Mouse (Mus musculus) ES-E14 (cell line): ENCODE measurements around the gene Zfhx3. TPM values are rescaled to one million over a fixed set of nuclear protein-coding genes. Genes with fewer than 3 reads are reported as not detected.

Experiments
- DNase-seq: peaks from one replicate; pipeline ENCODE4 v3.0.0-alpha.2; 2013; ENCODE audit warnings: low read depth, low spot score
- H3K27ac ChIP-seq: 2 replicates; pipeline ENCODE4 v1.5.1; 2012; ENCODE audit warnings: low read depth, mild to moderate bottlenecking, low read length, moderate library complexity, mixed read lengths; ENCODE audit not compliant: poor library complexity, insufficient read depth, severe bottlenecking
- H3K36me3 ChIP-seq: 2 replicates; pipeline ENCODE4 v1.6.1; 2012; ENCODE audit warnings: mild to moderate bottlenecking, low read length, moderate library complexity, mixed read lengths; ENCODE audit not compliant: control insufficient read depth, poor library complexity, insufficient read depth, severe bottlenecking
- H3K4me1 ChIP-seq, 2 experiments: fragments of 150-350 bp in 1 of 2; sonication (generic) in 1 of 2; 2 replicates each; pipeline ENCODE4 v1.6.1; 2012; ENCODE audit warnings: low read length in 2 of 2, mild to moderate bottlenecking in 1 of 2, mixed read lengths in 1 of 2; ENCODE audit not compliant: control insufficient read depth in 2 of 2, insufficient read depth in 2 of 2, poor library complexity in 1 of 2
- H3K4me3 ChIP-seq, 2 experiments: fragments of 150-350 bp in 1 of 2; sonication (generic) in 1 of 2; 2 replicates each; pipeline ENCODE4 v1.5.1; 2012; ENCODE audit warnings: low read length in 2 of 2, low read depth in 1 of 2, mild to moderate bottlenecking in 1 of 2, mixed read lengths in 1 of 2; ENCODE audit not compliant: insufficient read depth in 1 of 2, poor library complexity in 1 of 2, severe bottlenecking in 1 of 2
- H3K9ac ChIP-seq: 2 replicates; pipeline ENCODE4 v1.6.1; 2012; ENCODE audit warnings: low read depth, mild to moderate bottlenecking, low read length, mixed read lengths; ENCODE audit not compliant: poor library complexity, insufficient read depth, severe bottlenecking
- H3K9me3 ChIP-seq: fragments of 150-350 bp; sonication (generic); 2 replicates; pipeline ENCODE4 v1.6.1; 2012; ENCODE audit warnings: low read depth, mild to moderate bottlenecking, low read length; ENCODE audit not compliant: control insufficient read depth, insufficient read depth
- CHD2 ChIP-seq: IDR thresholded peaks from 2 replicates; pipeline ENCODE4 v1.6.1; 2014; ENCODE audit warnings: mild to moderate bottlenecking, low read depth, low read length, inconsistent platforms
- HCFC1 ChIP-seq: IDR thresholded peaks from 2 replicates; pipeline ENCODE4 v1.6.1; 2012; ENCODE audit warnings: low read length, inconsistent platforms, borderline replicate concordance; ENCODE audit not compliant: insufficient read depth
- MAFK ChIP-seq: IDR thresholded peaks from 2 replicates; pipeline ENCODE4 v1.6.1; 2014; ENCODE audit warnings: mild to moderate bottlenecking, low read depth, low read length, inconsistent platforms; ENCODE audit not compliant: insufficient read depth
- ZC3H11A ChIP-seq: IDR thresholded peaks from 2 replicates; pipeline ENCODE4 v1.6.1; 2012; ENCODE audit warnings: low read depth, mild to moderate bottlenecking, inconsistent platforms, low read length, borderline replicate concordance
- ZNF384 ChIP-seq: IDR thresholded peaks from 2 replicates; pipeline ENCODE4 v1.6.1; 2012; ENCODE audit warnings: low read depth, low read length, inconsistent platforms
- in situ Hi-C, 2 experiments: fragments of 600-800 bp; cut with MboI; formaldehyde crosslinking; loops; one replicate each; pipeline ENCODE4 v1.15.1; 2025; ENCODE audit warnings: low sequenced_read_pairs in 2 of 2, inconsistent platforms in 1 of 2; ENCODE audit not compliant: unreplicated experiment in 2 of 2
- total RNA-seq: library from RNA; depleted of rRNA; stranded (reverse); fragments of 300-350 nt; gene quantifications from 2 replicates; pipeline ENCODE4 v1.2.3, GENCODE M21; 2012

The Zfhx3 gene
- total RNA-seq, 1 experiment = 8.8 TPM

DNA sequence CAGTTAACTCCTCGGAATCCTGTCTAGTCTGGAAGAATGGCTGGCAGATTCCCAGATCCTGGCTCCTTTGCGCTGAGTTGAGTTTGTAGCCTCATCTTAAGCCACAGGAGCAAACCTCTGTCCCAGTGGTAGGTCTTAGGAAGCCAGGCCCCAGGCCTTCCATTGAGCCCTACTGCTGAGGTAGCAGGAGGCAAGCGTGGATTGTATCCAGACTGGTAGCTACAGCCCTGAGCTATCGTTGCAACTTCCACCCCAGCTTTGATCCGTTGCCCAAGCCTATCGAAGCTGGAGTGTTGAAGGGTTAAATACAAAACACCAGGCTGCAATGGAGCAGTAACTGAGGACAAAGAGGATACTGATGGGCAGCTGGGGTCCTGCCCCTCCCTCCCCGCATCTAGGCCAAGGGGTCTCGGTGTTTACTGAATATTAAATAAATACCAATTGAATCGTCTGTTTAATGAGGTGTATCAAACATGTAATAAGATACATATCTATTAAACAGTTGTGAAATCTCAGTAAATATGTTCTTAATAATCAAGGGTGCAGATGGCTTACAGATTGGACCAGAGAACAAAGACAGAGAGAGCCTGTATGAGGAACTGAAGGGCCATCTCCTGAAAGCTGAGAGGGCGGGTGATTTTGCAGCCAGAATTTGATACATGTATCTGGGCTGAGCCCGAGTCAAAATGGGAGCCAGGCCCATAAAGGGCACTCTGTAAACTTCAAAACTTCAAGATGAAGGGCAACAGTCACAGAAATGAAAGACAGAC, 611.5 kb downstream of the Zfhx3 start:
- no peaks in the 10 kb centered on the region for H3K36me3 ChIP-seq
- H3K4me1 ChIP-seq = no peaks in the 10 kb centered on the region
- no peak overlapping the region for H3K27ac ChIP-seq
- no peak overlapping the region for H3K9ac ChIP-seq
- in situ Hi-C loops = no loop called here
- no peaks in the 10 kb centered on the region for H3K9me3 ChIP-seq
- no peak for TF ChIP-seq ZNF384
- no peak for TF ChIP-seq HCFC1
- TF ChIP-seq ZC3H11A = no peak
- TF ChIP-seq CHD2 = no peak
- no peak for TF ChIP-seq MAFK
- H3K4me3 ChIP-seq = no peak overlapping the region
- DNase-seq = no peak

DNA sequence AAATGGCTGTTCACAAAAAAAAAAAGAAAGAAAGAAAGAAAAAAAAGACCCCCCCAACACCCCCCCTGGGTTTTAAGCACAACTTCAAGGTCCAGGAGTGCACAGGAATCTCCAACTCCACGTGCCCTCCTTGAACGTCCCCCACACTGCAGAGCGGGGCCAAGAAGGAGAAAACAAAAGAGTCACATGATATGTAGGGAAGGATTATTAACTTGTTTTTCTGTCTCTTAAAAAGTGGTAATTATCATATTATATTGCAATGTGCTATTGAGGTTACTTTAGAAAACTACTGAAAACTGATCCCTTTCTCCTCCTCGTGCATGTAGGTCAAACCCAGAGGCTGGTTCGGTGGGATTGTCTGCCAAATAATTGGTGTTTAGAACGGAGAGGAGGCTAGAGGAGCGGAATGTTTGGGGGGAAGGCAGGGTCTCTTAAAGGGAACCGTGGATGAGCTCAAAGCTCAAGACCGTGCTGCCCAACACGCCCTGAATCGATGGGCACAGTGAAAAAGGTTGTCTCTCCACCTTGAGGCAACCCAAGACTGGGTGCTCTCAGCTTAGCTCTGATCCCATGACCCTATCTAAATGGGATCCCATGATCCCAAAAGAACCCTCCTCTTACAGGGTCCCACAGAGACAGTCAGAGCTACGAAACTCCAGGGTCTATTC, 612.3 kb downstream of the Zfhx3 start:
- Histone ChIP-seq H3K9me3 (no peaks in the 10 kb centered on the region), H3K4me1 (no peaks in the 10 kb centered on the region), H3K9ac (no peak overlapping the region), H3K36me3 (no peaks in the 10 kb centered on the region), H3K27ac (no peak overlapping the region), H3K4me3 (no peak overlapping the region)
- in situ Hi-C loops = no loop called here
- no peak for TF ChIP-seq MAFK
- no peak for TF ChIP-seq HCFC1
- TF ChIP-seq ZNF384 = no peak; the same call in 1 of the 2 replicates
- TF ChIP-seq CHD2 = no peak
- TF ChIP-seq ZC3H11A = no peak
- DNase-seq = no peak

DNA sequence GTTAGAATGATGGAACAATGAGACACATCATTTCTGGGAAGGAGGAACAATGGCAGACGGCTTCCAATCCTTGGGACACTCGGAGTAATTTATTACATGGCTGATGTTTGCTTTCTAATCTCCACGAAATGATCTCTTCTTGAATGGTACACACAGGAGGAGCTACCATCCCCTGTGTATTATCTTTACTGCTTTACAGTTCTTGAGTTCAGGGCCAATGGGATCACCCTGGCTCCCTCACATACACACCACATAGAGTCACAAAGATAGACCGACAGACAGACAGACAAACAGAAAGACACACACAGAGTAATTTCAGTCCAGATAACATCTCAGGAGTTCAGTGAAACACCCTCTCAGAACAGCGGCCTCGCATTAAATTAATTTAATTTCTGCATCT, 621.0 kb downstream of the Zfhx3 start:
- no peaks in the 10 kb centered on the region for H3K9me3 ChIP-seq
- no peak overlapping the region for H3K9ac ChIP-seq
- H3K4me1 ChIP-seq = no peaks in the 10 kb centered on the region
- TF ChIP-seq ZC3H11A = no peak
- no peak for TF ChIP-seq CHD2
- TF ChIP-seq ZNF384 = no peak
- no peak for TF ChIP-seq MAFK
- no peak for TF ChIP-seq HCFC1
- no peak for DNase-seq
- H3K36me3 ChIP-seq = no peaks in the 10 kb centered on the region
- H3K4me3 ChIP-seq = no peak overlapping the region
- in situ Hi-C loops = no loop called here
- no peak overlapping the region for H3K27ac ChIP-seq

DNA sequence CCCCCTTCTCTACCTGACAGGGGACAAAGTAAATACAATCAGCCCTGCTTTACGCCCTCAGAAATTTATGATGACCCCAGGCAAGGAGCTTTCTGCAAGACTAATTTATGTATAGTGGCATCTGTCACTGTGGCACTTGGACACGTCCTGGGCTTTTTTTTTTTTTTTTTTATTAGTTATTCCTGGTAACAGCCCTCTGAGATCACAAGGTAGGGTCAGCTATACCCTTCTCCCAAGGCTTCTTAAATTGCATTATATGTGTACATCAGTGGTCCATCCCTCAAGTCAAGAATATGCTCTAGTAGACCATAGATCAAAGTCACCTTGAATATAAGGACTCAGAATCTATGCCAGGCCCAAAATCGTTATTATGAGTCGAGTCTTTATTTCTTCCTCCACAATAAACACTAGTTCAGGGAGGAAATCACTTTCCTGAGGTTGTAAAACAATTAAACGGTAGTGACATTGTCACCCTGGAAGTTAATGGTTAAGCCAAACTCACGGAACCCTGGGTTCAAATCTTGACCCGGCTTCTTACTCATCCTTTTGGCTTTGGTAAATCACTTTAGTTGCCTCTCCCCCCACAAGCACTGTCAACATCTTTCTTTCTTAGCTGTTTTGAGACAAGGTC, 621.6 kb downstream of the Zfhx3 start:
- DNase-seq = no peak
- no peak overlapping the region for H3K9ac ChIP-seq
- in situ Hi-C loops = no loop called here
- H3K36me3 ChIP-seq = no peaks in the 10 kb centered on the region
- no peaks in the 10 kb centered on the region for H3K9me3 ChIP-seq
- H3K4me1 ChIP-seq = no peaks in the 10 kb centered on the region
- TF ChIP-seq ZNF384 (no peak), CHD2 (no peak), HCFC1 (no peak), MAFK (no peak), ZC3H11A (no peak)
- no peak overlapping the region for H3K4me3 ChIP-seq
- no peak overlapping the region for H3K27ac ChIP-seq
